Mouse (Mus musculus) embryonic fibroblast, embryonic 13.5 days (primary cell): ENCODE data around the gene Jph4.

Experiments
- CTCF ChIP-seq: IDR thresholded peaks from 2 replicates; pipeline ENCODE4 v1.5.1; 2011; ENCODE audit warnings: mild to moderate bottlenecking, control low read depth, low read length, moderate library complexity, borderline replicate concordance; ENCODE audit not compliant: insufficient read depth
- POLR2A ChIP-seq: IDR thresholded peaks from 2 replicates; pipeline ENCODE4 v1.6.1; 2011; ENCODE audit warnings: low read depth, mild to moderate bottlenecking, control low read depth, low read length, moderate library complexity

DNA sequence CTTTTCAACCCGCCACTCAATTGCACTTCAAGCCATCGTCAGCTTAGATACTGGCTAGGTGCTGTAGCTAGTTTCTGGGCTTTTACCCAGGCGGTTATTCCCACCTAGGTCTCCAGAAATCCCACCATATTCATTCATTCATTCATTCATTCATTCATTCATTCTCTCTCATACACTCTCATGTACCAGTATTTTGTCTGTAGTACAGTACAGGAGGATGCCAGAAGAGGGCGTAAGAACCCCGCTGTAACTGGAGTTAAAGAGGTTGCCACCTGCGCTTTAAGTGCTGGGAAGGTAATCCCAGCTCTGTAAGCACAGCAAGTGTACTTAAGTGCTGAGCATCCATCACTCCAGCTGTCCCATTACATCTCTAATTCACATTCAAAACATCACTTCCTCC is 22.8 kb downstream of the Jph4 start:
- TF ChIP-seq POLR2A: no peak
- no peak for TF ChIP-seq CTCF
